Mouse (Mus musculus): Measurements from ENCODE around the gene Gm42906. TPM values are rescaled to one million over a fixed set of nuclear protein-coding genes. Genes with fewer than 3 reads are reported as not detected.

Gm42906 gene
- total and polyA plus RNA-seq, 3 experiments: not detected

DNA sequence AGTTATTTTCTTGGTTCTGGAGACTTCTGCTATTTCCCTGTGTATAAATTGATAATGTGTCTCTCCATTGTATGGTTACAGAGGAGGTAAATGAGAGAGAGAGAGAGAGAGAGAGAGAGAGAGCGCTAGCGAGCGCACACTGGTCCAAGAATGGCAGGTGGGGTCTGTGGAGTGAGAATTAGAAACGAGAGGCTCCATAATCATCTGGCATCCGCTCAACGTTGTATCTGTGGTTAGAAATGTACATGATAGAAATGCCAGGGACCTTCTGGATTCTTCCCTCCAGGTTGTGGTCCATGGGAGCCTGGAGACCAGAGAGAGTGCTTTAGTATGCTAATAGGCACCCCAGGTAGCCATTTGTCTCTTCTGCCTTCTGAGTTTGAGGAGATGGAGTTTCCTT, 399.1 kb downstream of the Gm42906 start:
- no peak overlapping the region for H3K27ac ChIP-seq (ENCODE audit: insufficient read depth, low read depth)
- no peak overlapping the region for H3K4me3 ChIP-seq (replicated peaks in 1 of 3; ENCODE audit: low read depth in 2 of 3, low read length in 2 of 3, poor library complexity in 1 of 3)
- H3K36me3 ChIP-seq (replicated peaks in 1 of 2; ENCODE audit: control insufficient read depth in 1 of 2, insufficient read depth in 1 of 2, low read length in 1 of 2): no peaks in the 10 kb centered on the region
- peaks cover 11% of the 10 kb centered on the region for H3K9me3 ChIP-seq (replicated peaks; ENCODE audit: low read length)
- TF ChIP-seq NRF1 (IDR thresholded peaks at IDR 0.05; ENCODE audit: low read depth, low read length) (no peak), MAZ (IDR thresholded peaks at IDR 0.05; ENCODE audit: low read depth, low read length) (no peak), E2F4 (IDR thresholded peaks at IDR 0.05; ENCODE audit: insufficient replicate concordance, low read depth, low read length) (no peak), ZMIZ1 (IDR thresholded peaks at IDR 0.05; ENCODE audit: low read depth, low read length) (no peak), UBTF (IDR thresholded peaks at IDR 0.05; ENCODE audit: low read depth, low read length) (no peak), CHD2 (IDR thresholded peaks at IDR 0.05; ENCODE audit: low read length) (no peak)
- no peaks in the 10 kb centered on the region for H3K79me2 ChIP-seq (replicated peaks; ENCODE audit: control insufficient read depth, extremely low read depth, insufficient read depth, poor library complexity, severe bottlenecking)
- H3K27me3 ChIP-seq (replicated peaks): peaks cover 26% of the 10 kb centered on the region
- no peak for DNase-seq (ENCODE audit: extremely low read depth)
- in situ Hi-C loops (cut with MboI; ENCODE audit: low pct_ligation_motif_present, low pct_unique_long_range_greater_than_20kb, low sequenced_read_pairs): no loop called here
- dilution Hi-C loops (cut with MboI; ENCODE audit: extremely low pct_ligation_motif_present, extremely low pct_unique_long_range_greater_than_20kb, low sequenced_read_pairs): no loop called here
- no peak overlapping the region for H3K9ac ChIP-seq (ENCODE audit: insufficient read depth, low read depth)
- peaks cover 0 to 2% of the 10 kb centered on the region in 2 experiments; a peak in 1 of 4 replicates for H3K4me1 ChIP-seq (ENCODE audit: control insufficient read depth in 1 of 2, insufficient read depth in 2 of 2)
- H3K4me2 ChIP-seq (ENCODE audit: insufficient read depth, low read depth, poor library complexity, severe bottlenecking): no peak overlapping the region

DNA sequence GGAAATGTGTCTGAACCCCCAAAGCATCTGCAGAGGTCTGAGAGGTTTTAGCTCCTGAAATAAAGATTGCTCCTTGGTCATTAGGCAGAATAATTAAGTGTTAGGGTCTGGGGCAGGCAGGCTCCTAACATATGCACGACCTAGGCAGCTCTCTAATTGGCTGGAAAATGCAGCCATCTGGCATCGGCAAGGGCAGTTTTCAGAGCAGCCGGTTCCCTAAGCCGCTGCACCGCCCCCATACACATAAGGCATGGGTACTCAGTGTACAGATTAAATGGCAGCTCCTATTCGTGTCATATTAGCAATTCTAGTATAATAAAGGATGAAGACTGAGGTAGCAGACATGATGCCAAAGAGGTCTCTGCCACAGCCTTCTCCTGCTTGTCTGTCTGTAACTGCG, 400.8 kb downstream of the Gm42906 start:
- TF ChIP-seq RCOR1 (conservative IDR thresholded peaks at IDR 0.05; ENCODE audit: low read depth, low read length): no peak
- no peak for TF ChIP-seq ZNF384 (IDR thresholded peaks at IDR 0.05; ENCODE audit: low read depth, low read length)
- TF ChIP-seq MEF2A (IDR thresholded peaks at IDR 0.05; ENCODE audit: borderline replicate concordance, low read depth, low read length): no peak
- TF ChIP-seq JUN (IDR thresholded peaks at IDR 0.05; ENCODE audit: insufficient read depth, low read depth, low read length): no peak
- TF ChIP-seq MAZ (IDR thresholded peaks at IDR 0.05; ENCODE audit: low read depth, low read length): no peak
- TF ChIP-seq POLR2AphosphoS2 (IDR thresholded peaks at IDR 0.05; ENCODE audit: low read depth, low read length): no peak
- no peak for TF ChIP-seq BHLHE40 (IDR thresholded peaks at IDR 0.05; ENCODE audit: low read depth, low read length)
- TF ChIP-seq IRF4 (IDR thresholded peaks at IDR 0.05; ENCODE audit: low read depth, low read length): no peak
- TF ChIP-seq NRF1 (IDR thresholded peaks at IDR 0.05; ENCODE audit: low read depth, low read length): no peak
- no peak for TF ChIP-seq MAX (IDR thresholded peaks at IDR 0.05; ENCODE audit: low read length)
- TF ChIP-seq ELF1 (IDR thresholded peaks at IDR 0.05; ENCODE audit: low read depth, low read length): no peak
- TF ChIP-seq USF1 (IDR thresholded peaks at IDR 0.05; ENCODE audit: low read depth, low read length): no peak
- TF ChIP-seq E2F4 (IDR thresholded peaks at IDR 0.05; ENCODE audit: insufficient replicate concordance, low read depth, low read length): no peak
- no peak for TF ChIP-seq CHD1 (IDR thresholded peaks at IDR 0.05; ENCODE audit: low read depth, low read length)
- H3K9me3 ChIP-seq (replicated peaks; ENCODE audit: low read length): no peaks in the 10 kb centered on the region
- no peaks in the 10 kb centered on the region for H3K36me3 ChIP-seq (replicated peaks in 1 of 2; ENCODE audit: control insufficient read depth in 1 of 2, insufficient read depth in 1 of 2, low read length in 1 of 2)
- dilution Hi-C loops (cut with MboI; ENCODE audit: extremely low pct_ligation_motif_present, extremely low pct_unique_long_range_greater_than_20kb, low sequenced_read_pairs) (no loop called here), in situ Hi-C loops (cut with MboI; ENCODE audit: low pct_ligation_motif_present, low pct_unique_long_range_greater_than_20kb, low sequenced_read_pairs) (no loop called here)
- H3K4me2 ChIP-seq (ENCODE audit: insufficient read depth, low read depth, poor library complexity, severe bottlenecking): no peak overlapping the region
- H3K9ac ChIP-seq (ENCODE audit: insufficient read depth, low read depth): no peak overlapping the region
- DNase-seq (ENCODE audit: extremely low read depth): no peak
- H3K27me3 ChIP-seq (replicated peaks): peaks cover 30% of the 10 kb centered on the region
- no peak overlapping the region for H3K4me3 ChIP-seq (replicated peaks in 1 of 3; ENCODE audit: low read depth in 2 of 3, low read length in 2 of 3, poor library complexity in 1 of 3)
- H3K27ac ChIP-seq (ENCODE audit: insufficient read depth, low read depth): no peak overlapping the region
- H3K4me1 ChIP-seq (ENCODE audit: control insufficient read depth in 1 of 2, insufficient read depth in 2 of 2): peaks cover 0 to 2% of the 10 kb centered on the region in 2 experiments; a peak in 1 of 4 replicates
- no peaks in the 10 kb centered on the region for H3K79me2 ChIP-seq (replicated peaks; ENCODE audit: control insufficient read depth, extremely low read depth, insufficient read depth, poor library complexity, severe bottlenecking)
